Mouse (Mus musculus) E14TG2a.4 (cell line): ENCODE results near the gene Gstt4.

Experiments
- CTCF ChIP-seq: conservative IDR thresholded peaks from 2 replicates; pipeline ENCODE4 v1.5.1; 2014; ENCODE audit warnings: low read length
- NANOG ChIP-seq: IDR thresholded peaks from 2 replicates; pipeline ENCODE4 v1.6.1; 2014; ENCODE audit warnings: borderline replicate concordance, low read length, mixed read lengths
- POU5F1 ChIP-seq: IDR thresholded peaks from 2 replicates; pipeline ENCODE4 v1.6.1; 2014; ENCODE audit warnings: low read length, borderline replicate concordance

DNA sequence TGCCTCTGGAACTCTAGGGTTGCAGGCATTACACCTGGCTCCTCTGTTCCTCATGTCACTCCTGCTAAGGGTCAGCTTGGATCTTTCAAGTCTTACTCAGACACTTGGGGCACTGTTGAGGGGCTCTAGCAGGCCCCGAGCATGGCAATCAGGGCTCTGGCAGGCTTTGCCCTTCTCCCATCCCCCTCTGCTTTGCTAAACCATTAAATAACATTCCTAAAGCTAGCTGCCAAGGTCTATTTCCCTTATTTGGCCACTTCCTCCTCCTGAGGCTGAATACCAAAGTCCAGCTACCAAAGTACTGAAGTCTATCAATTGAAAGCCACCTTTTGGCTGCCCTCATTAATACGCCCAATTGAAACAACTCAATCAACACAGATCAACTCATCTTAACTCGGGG, 27.5 kb downstream of the Gstt4 start:
- TF ChIP-seq CTCF = no peak
- TF ChIP-seq POU5F1 = no peak
- no peak for TF ChIP-seq NANOG
